Mouse (Mus musculus) cerebellum, adult 2 months (tissue): ENCODE results near the gene Eme2.

Source experiments
- CTCF ChIP-seq: fragments of 200-500 bp; IDR thresholded peaks from 2 replicates; pipeline ENCODE4 v1.5.1; 2011; ENCODE audit warnings: low read depth, mild to moderate bottlenecking, control low read depth, low read length, moderate library complexity, borderline replicate concordance; ENCODE audit not compliant: insufficient read depth
- POLR2A ChIP-seq: fragments of 200-500 bp; IDR thresholded peaks from 2 replicates; pipeline ENCODE4 v1.6.1; 2011; ENCODE audit warnings: low read length, control low read depth, borderline replicate concordance; ENCODE audit not compliant: insufficient read depth

DNA sequence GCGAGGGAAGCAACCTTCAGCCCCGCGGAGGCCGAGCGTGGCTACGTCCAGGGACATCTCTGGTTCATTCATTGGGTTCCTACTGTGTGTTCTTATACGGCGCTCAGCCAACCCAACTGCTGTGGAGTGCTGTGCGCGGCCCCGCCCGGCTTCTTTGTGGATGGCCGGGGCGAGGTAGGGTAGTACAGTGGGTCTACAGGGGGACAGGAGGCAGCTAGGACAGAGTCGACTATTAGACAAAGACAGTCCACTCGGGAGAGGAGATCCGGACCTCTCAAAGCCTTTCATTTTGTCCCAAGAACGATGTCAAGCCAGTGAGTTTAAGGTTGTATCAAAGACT is 8.0 kb downstream of the Eme2 start:
- TF ChIP-seq POLR2A (no peak), CTCF (no peak)
